Mouse (Mus musculus) megakaryocyte, embryonic 14.5 days (primary cell): ENCODE data around the gene Rab27a. TPM values are rescaled to one million over a fixed set of nuclear protein-coding genes. Genes with fewer than 3 reads are reported as not detected.
"Not testable (repeated sequence)": the region's sequence is repeated elsewhere in the genome, so short reads cannot be mapped to it uniquely, and the experiment has no call there.

Experiments
- H3K27me3 ChIP-seq: replicated peaks from 2 replicates; pipeline ENCODE3; 2012; ENCODE audit warnings: inconsistent platforms
- H3K36me3 ChIP-seq: replicated peaks from 2 replicates; pipeline ENCODE3; 2012; ENCODE audit warnings: low read length, inconsistent platforms, mixed read lengths
- H3K4me1 ChIP-seq: 2 replicates; pipeline ENCODE4 v1.6.1; 2012; ENCODE audit warnings: inconsistent platforms
- H3K4me3 ChIP-seq: replicated peaks from 2 replicates; pipeline ENCODE3; 2012; ENCODE audit warnings: moderate library complexity, mild to moderate bottlenecking, inconsistent platforms
- H3K9me3 ChIP-seq: 2 replicates; pipeline ENCODE4 v1.6.1; 2012; ENCODE audit warnings: inconsistent platforms
- FLI1 ChIP-seq: IDR thresholded peaks from 2 replicates; pipeline ENCODE4 v1.6.1; 2012; ENCODE audit warnings: low read length, inconsistent platforms, mixed read lengths
- GATA1 ChIP-seq: IDR thresholded peaks from 3 replicates; pipeline ENCODE4 v1.6.1; 2012; ENCODE audit warnings: mixed read lengths, low read length, inconsistent platforms, borderline replicate concordance
- polyA plus RNA-seq: library from polyadenylated mRNA; stranded (reverse); fragments of >175 nt; gene quantifications from 2 replicates; pipeline ENCODE4 v1.2.3, GENCODE M21; 2012; ENCODE audit warnings: low replicate concordance; ENCODE audit not compliant: insufficient read depth

Gene Rab27a
- polyA plus RNA-seq, 1 experiment, result 34.3 TPM

- peaks cover 20% of the 10 kb centered on the region for H3K9me3 ChIP-seq
- H3K4me3 ChIP-seq, result no peak overlapping the region
- H3K36me3 ChIP-seq, result peaks cover 38% of the 10 kb centered on the region
- peaks cover 54% of the 10 kb centered on the region for H3K4me1 ChIP-seq
- TF ChIP-seq GATA1 (no peak), FLI1 (no peak)
- H3K27me3 ChIP-seq, result no peaks in the 10 kb centered on the region
Observed at GRCm38 (mm10) chr9:73105141-73105540, 60.5 kb downstream of the Rab27a start.

DNA sequence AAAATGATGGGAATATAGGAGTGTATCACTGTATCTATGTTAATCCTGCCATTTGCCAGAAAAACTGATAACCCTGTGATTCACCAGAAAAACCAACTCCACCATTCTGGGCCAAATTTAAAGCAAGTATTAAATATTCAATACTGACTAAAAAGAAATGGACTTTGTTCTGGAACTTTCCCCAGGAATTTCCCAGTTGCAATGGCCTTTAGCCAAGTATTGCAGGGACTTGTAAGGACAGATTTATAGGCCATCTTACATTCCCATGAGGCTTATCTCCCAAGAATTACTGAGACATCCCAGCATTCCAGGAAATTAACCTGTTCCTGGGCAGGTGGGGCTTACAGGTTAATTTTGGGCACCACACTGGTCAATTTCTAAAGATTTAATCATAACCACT, 61.1 kb downstream of the Rab27a start:
- Histone ChIP-seq H3K9me3 (peaks cover 20% of the 10 kb centered on the region), H3K4me3 (no peak overlapping the region), H3K36me3 (peaks cover 38% of the 10 kb centered on the region), H3K4me1 (peaks cover 59% of the 10 kb centered on the region), H3K27me3 (no peaks in the 10 kb centered on the region)
- TF ChIP-seq GATA1, result no peak
- TF ChIP-seq FLI1, result no peak

DNA sequence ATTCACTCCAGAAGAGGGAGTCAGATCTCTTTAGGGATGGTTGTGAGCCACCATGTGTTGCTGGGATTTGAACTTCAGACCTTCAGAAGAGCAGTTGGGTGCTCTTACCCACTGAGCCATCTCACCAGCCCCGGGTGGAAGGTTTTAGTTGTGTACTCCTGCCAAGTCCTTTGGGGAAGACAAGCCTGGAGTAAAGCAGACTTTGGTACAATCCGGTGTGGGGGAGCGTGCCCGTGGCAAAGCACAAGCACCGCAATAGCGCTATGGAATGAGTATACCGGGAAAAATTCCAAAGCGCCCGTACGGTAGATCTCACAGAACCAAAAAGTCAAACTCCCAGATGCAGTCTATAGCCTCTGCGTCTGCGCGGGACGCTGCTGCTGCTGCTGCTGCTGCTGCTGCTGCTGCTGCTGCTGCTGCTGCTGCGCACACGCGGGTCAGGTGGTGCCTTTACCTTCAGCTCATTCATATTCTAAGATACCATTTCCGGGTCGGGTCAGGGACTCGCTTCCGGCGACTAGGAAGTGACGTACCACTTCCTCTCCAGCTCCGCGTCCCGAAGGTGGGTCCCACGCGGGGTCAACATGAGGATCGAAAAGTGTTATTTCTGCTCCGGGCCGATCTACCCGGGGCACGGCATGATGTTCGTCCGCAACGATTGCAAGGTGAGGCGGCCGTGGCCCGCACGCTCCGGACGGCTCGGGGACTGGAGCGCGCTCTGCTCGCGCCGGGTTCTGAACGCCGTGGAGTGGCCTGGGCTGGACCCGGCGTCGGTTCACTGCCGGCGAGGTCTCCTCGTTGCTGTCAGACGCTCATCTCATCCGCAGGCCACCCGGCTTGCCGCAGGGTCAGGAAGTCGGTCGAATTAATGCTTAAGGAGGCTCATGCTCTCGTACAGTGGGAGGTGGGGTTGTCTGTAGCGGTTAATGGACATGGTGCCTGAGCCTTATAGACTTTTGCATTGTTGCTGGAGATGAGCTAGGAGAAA, 68.6 kb downstream of the Rab27a start, which contains the start of gene Rsl24d1:
Gene Rsl24d1, plus strand, starts transcription at position 508 of the 988 bp plus-strand sequence.
- Histone ChIP-seq H3K4me1 (peaks cover 45% of the 10 kb centered on the region), H3K4me3 (peak within 1 kb of the TSS; percentile 99), H3K27me3 (no peaks in the 10 kb centered on the region), H3K36me3 (peaks cover 30% of the 10 kb centered on the region), H3K9me3 (no peaks in the 10 kb centered on the region)
- TF ChIP-seq GATA1, result no peak
- TF ChIP-seq FLI1, result 0 out of 2 replicates have a peak, but pooled peaks have one; percentile 38

DNA sequence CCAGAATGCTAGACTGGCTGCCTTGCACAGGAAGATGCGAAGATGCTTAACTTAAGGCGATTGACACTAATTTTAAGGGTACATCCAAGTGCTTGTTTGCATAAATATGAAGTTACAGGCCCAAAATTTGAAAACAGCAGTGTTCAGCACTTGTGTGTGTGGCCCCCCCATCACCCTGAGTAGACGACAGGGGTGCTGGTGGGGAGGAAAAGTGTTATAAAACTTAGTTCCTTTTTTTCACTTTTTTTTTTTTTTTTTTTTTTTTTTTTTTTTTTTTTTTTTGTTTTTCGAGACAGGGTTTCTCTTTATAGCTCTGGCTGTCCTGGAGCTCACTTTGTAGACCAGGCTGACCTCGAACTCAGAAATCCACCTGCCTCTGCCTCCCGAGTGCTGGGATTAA, 72.0 kb downstream of the Rab27a start:
- not testable (repeated sequence) for H3K9me3 ChIP-seq, H3K4me3 ChIP-seq, H3K27me3 ChIP-seq
- H3K36me3 ChIP-seq, result peaks cover 58% of the 10 kb centered on the region
- H3K4me1 ChIP-seq, result peaks cover 22% of the 10 kb centered on the region

DNA sequence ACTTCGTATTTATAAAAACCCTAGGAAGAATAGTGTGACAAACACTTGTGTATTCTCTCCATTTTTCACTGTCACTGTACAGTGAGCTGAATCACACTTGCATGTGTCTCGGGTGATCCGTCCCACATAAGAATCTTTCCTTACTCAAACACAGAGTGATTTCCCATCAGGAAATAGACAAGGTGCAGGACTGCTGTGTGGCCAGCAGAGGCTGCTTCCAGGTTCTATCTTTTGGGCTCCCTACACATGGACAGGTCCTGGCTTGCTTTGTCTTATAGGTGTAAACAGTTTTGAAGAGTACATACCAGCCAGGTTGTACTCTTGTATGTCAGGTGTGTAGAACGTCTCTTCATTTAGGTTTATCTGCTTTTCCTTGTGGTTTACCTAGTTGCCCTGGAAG, 73.4 kb downstream of the Rab27a start:
- Histone ChIP-seq H3K4me1 (peaks cover 16% of the 10 kb centered on the region), H3K4me3 (no peak overlapping the region), H3K27me3 (no peaks in the 10 kb centered on the region), H3K9me3 (no peaks in the 10 kb centered on the region), H3K36me3 (peaks cover 66% of the 10 kb centered on the region)
- TF ChIP-seq GATA1, result no peak
- TF ChIP-seq FLI1, result no peak

- TF ChIP-seq FLI1 (no peak), GATA1 (no peak)
- H3K4me1 ChIP-seq, result peaks cover 22% of the 10 kb centered on the region
- H3K4me3 ChIP-seq, result no peak overlapping the region
- peaks cover 84% of the 10 kb centered on the region for H3K36me3 ChIP-seq
- H3K9me3 ChIP-seq, result no peaks in the 10 kb centered on the region
- no peaks in the 10 kb centered on the region for H3K27me3 ChIP-seq
Observed at GRCm38 (mm10) chr9:73121735-73122134, 77.1 kb downstream of the Rab27a start.

DNA sequence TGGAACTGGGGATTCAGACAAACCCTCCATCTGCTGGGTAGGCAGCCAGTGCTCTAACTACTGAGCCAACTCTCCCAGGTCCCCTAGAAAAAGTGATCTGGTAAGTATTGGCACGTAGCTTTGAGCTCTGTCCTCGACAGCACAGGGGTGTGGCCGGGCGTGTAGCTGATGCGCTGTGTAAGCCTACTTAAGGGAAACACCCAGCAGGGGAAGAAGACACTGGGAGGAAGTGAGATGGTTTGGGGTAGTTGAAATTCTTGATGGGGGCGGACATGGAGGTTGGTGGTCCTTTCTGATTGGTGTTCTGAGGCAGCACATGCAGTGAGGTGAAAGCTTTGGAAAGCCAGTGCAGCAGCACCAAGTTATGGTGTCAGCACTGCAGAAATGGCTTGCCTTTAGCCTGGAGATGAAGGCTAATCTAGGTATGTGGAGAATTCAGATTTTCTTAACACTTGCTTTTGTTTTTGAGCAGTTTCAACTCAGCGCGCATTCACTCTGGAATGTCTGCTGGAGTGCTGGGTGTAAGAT, 80.5 kb downstream of the Rab27a start:
- TF ChIP-seq FLI1 (no peak), GATA1 (no peak)
- Histone ChIP-seq H3K4me1 (peaks cover 33% of the 10 kb centered on the region), H3K36me3 (peaks cover 94% of the 10 kb centered on the region), H3K4me3 (no peak overlapping the region), H3K27me3 (no peaks in the 10 kb centered on the region), H3K9me3 (no peaks in the 10 kb centered on the region)

- no peak overlapping the region for H3K4me3 ChIP-seq
- peaks cover 90% of the 10 kb centered on the region for H3K36me3 ChIP-seq
- no peak for TF ChIP-seq GATA1
- no peak for TF ChIP-seq FLI1
- H3K27me3 ChIP-seq, result no peaks in the 10 kb centered on the region
- H3K9me3 ChIP-seq, result no peaks in the 10 kb centered on the region
- H3K4me1 ChIP-seq, result peaks cover 33% of the 10 kb centered on the region
Observed at GRCm38 (mm10) chr9:73127457-73127856, 82.8 kb downstream of the Rab27a start.

- no peaks in the 10 kb centered on the region for H3K9me3 ChIP-seq
- peaks cover 22% of the 10 kb centered on the region for H3K4me1 ChIP-seq
- H3K36me3 ChIP-seq, result peaks cover 72% of the 10 kb centered on the region
- no peaks in the 10 kb centered on the region for H3K27me3 ChIP-seq
- no peak overlapping the region for H3K4me3 ChIP-seq
- TF ChIP-seq FLI1, result no peak
- TF ChIP-seq GATA1, result no peak
Observed at GRCm38 (mm10) chr9:73129875-73130274, 85.2 kb downstream of the Rab27a start.

DNA sequence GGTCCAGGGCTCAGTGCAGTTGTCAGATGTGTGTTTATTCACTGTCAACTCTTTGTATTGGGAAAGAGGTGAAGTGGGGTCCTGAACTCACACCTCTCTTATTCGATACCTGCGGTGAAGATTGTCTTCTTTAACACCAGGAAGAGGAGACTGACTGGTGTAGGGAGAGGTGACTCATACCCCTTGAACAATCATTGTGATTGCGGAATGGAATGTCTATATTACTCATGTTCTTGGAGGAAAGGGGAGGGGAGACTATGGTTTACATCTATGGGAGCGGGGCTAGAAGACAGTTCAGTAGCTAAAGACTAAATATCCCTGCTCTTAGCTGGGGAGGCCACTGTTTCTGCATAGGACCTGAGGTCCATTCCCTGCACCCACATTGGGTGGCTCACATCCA, 85.9 kb downstream of the Rab27a start:
- H3K36me3 ChIP-seq, result peaks cover 65% of the 10 kb centered on the region
- no peaks in the 10 kb centered on the region for H3K27me3 ChIP-seq
- TF ChIP-seq FLI1, result no peak
- no peak for TF ChIP-seq GATA1

More for the DNA sequence above, 85.9 kb downstream of the Rab27a start:
- Histone ChIP-seq H3K4me3 (no peak overlapping the region), H3K4me1 (peaks cover 18% of the 10 kb centered on the region), H3K9me3 (no peaks in the 10 kb centered on the region)
